Mouse (Mus musculus) lung, adult 18-20 months (tissue): Measurements from ENCODE around the gene Castor1.

Experiments used
- DNase-seq, 2 experiments: peaks; one replicate each; pipeline ENCODE4 v3.0.0; 2022; ENCODE audit warnings: mixed read lengths in 2 of 2

The Castor1 gene

GRCm38 (mm10) chr11:4235665-4236545, 17.9 kb downstream of the Castor1 start, which contains the start of gene Osm:
Gene Osm, plus strand, starts transcription at chr11:4236420.
- no peak for DNase-seq

- no peak for DNase-seq
Observed at GRCm38 (mm10) chr11:4236546-4237067, 18.6 kb downstream of the Castor1 start.

GRCm38 (mm10) chr11:4237389-4237912, 19.4 kb downstream of the Castor1 start:
- no peak for DNase-seq

GRCm38 (mm10) chr11:4238167-4238566, 20.1 kb downstream of the Castor1 start:
- DNase-seq = no peak

GRCm38 (mm10) chr11:4239691-4240090, 21.7 kb downstream of the Castor1 start:
- no peak for DNase-seq

GRCm38 (mm10) chr11:4240151-4240550, 22.1 kb downstream of the Castor1 start:
- no peak for DNase-seq

- no peak for DNase-seq
Observed at GRCm38 (mm10) chr11:4241180-4241579, 23.2 kb downstream of the Castor1 start.

- DNase-seq = no peak
Observed at GRCm38 (mm10) chr11:4246126-4246525, 28.1 kb downstream of the Castor1 start.

GRCm38 (mm10) chr11:4246623-4247022, 28.6 kb downstream of the Castor1 start:
- DNase-seq = no peak

- no peak for DNase-seq
Observed at GRCm38 (mm10) chr11:4247201-4247959, 29.4 kb downstream of the Castor1 start.

GRCm38 (mm10) chr11:4249151-4249550, 31.1 kb downstream of the Castor1 start:
- no peak for DNase-seq

GRCm38 (mm10) chr11:4250290-4250689, 32.3 kb downstream of the Castor1 start:
- no peak for DNase-seq

- no peak for DNase-seq
Observed at GRCm38 (mm10) chr11:4251376-4251775, 33.4 kb downstream of the Castor1 start.

- no peak for DNase-seq
Observed at GRCm38 (mm10) chr11:4252886-4253285, 34.9 kb downstream of the Castor1 start.

- DNase-seq = no peak
Observed at GRCm38 (mm10) chr11:4256846-4257607, 39.0 kb downstream of the Castor1 start, which contains the start of gene Lif. Gene Lif, plus strand, starts transcription at chr11:4257557.

GRCm38 (mm10) chr11:4257756-4258155, 39.7 kb downstream of the Castor1 start:
- no peak for DNase-seq

GRCm38 (mm10) chr11:4258657-4259082, 40.6 kb downstream of the Castor1 start:
- DNase-seq = peak; percentile 74 to 81

GRCm38 (mm10) chr11:4260463-4261187, 42.6 kb downstream of the Castor1 start:
- DNase-seq = peak; percentile 52 to 78

GRCm38 (mm10) chr11:4261188-4261494, 43.1 kb downstream of the Castor1 start:
- peak; percentile 49 to 62 for DNase-seq

GRCm38 (mm10) chr11:4261969-4262368, 43.9 kb downstream of the Castor1 start:
- DNase-seq = peak; percentile 37 to 55

- DNase-seq = no peak
Observed at GRCm38 (mm10) chr11:4262847-4263246, 44.8 kb downstream of the Castor1 start.

GRCm38 (mm10) chr11:4263296-4263695, 45.3 kb downstream of the Castor1 start:
- no peak for DNase-seq
